ENCODE assay signal across 16 mouse cellular contexts in the genomic region with DNA sequence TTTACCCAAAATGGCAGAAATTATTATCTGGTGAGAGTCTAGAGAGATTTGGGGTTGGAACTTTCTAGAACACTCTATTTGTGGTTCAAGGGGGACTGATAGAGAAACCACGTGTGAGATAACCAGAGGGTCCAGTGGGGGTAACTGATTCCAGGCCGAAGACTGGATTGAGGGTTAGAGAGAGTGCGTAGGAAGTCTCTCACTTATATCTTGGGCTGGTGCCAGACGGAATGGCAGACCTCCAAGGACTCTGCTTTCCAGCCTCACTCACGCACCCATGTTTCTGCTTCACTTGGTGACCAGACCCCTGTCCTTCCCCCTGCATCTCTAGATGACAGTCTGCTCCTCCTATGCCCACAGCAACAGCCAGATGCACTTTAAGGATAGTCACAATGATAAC. TPM values are rescaled to one million over a fixed set of nuclear protein-coding genes. Genes with fewer than 3 reads are reported as not detected.
A peak's percentile ranks its signal among the peaks of the same experiment; 100 is the strongest.
DNase-seq lines count a peak whose midpoint lies in the region; ATAC-seq and TF ChIP-seq lines count a peak whose summit lies in the region.
"Had no signal": no experiment of that assay in that cellular context is flagged by ENCODE, and none has a peak within 500 bp of the region (broad histone marks: within the 10 kb centered on the region; RNA-seq: fewer than 3 reads in every experiment).

No protein-coding gene starts in this region.

- no peak for DNase-seq in heart, adult 9 months (ENCODE audit: low spot score in 2 of 2)
- peak; percentile 54 for DNase-seq in limb, embryonic 14.5 days (ENCODE audit: low spot score)
- DNase-seq in limb, embryonic 10.5 days (ENCODE audit: low spot score), result no peak
- no peak for DNase-seq in stomach, postnatal 0 days (ENCODE audit: low spot score)
- no peak for DNase-seq in liver, embryonic 11.5 days (ENCODE audit: low spot score)
- DNase-seq: adrenal gland, postnatal 14 days; liver, embryonic 13.5 days; spleen, adult 18-20 months had no signal

- H3K4me3 ChIP-seq in heart, embryonic 15.5 days, result no peak overlapping the region
- no peak overlapping the region for H3K4me3 ChIP-seq in limb, embryonic 14.5 days (replicated peaks; ENCODE audit: low read length)
- no peak overlapping the region for H3K4me3 ChIP-seq in limb, embryonic 10.5 days
- no peak overlapping the region for H3K4me3 ChIP-seq in stomach, embryonic 15.5 days (replicated peaks)
- no peak overlapping the region for H3K4me3 ChIP-seq in stomach, postnatal 0 days (ENCODE audit: low read depth, low read length)
- H3K4me3 ChIP-seq in liver, embryonic 11.5 days (ENCODE audit: low read depth, low read length), result no peak overlapping the region
- H3K4me3 ChIP-seq: embryonic facial prominence, embryonic 12.5 days; forebrain, embryonic 13.5 days; hindbrain, embryonic 10.5 days; liver, embryonic 13.5 days; midbrain, embryonic 10.5 days had no signal

- H3K27ac ChIP-seq in heart, embryonic 15.5 days, result peak overlapping the region; percentile 76
- no peak overlapping the region for H3K27ac ChIP-seq in limb, embryonic 14.5 days (replicated peaks; ENCODE audit: low read depth, low read length)
- H3K27ac ChIP-seq in limb, embryonic 10.5 days, result no peak overlapping the region
- H3K27ac ChIP-seq in stomach, embryonic 15.5 days, result no peak overlapping the region
- no peak overlapping the region for H3K27ac ChIP-seq in stomach, postnatal 0 days (replicated peaks)
- no peak overlapping the region for H3K27ac ChIP-seq in liver, embryonic 11.5 days (ENCODE audit: low read depth, low read length)
- H3K27ac ChIP-seq: embryonic facial prominence, embryonic 12.5 days; forebrain, embryonic 13.5 days; hindbrain, embryonic 10.5 days; liver, embryonic 13.5 days; midbrain, embryonic 10.5 days had no signal

- peaks cover 46% of the 10 kb centered on the region for H3K4me1 ChIP-seq in heart, embryonic 15.5 days (replicated peaks)
- 0 out of 2 replicates have a peak, but pooled peaks cover 5% of the 10 kb centered on the region for H3K4me1 ChIP-seq in limb, embryonic 14.5 days (ENCODE audit: control insufficient read depth, insufficient read depth, low read length)
- H3K4me1 ChIP-seq in limb, embryonic 10.5 days, result peaks cover 3% of the 10 kb centered on the region; the same call in 1 of the 2 replicates
- no peaks in the 10 kb centered on the region for H3K4me1 ChIP-seq in stomach, embryonic 15.5 days
- H3K4me1 ChIP-seq in stomach, postnatal 0 days (replicated peaks; ENCODE audit: control insufficient read depth, insufficient read depth), result no peaks in the 10 kb centered on the region
- H3K4me1 ChIP-seq in liver, embryonic 11.5 days (replicated peaks; ENCODE audit: control insufficient read depth, insufficient read depth, low read length), result no peaks in the 10 kb centered on the region
- H3K4me1 ChIP-seq: forebrain, embryonic 13.5 days; liver, embryonic 13.5 days had no signal

- TF ChIP-seq EP300 in stomach, postnatal 0 days (optimal IDR thresholded peaks at IDR 0.05), result no peak

- no peaks in the 10 kb centered on the region for H3K36me3 ChIP-seq in heart, embryonic 15.5 days
- no peaks in the 10 kb centered on the region for H3K36me3 ChIP-seq in limb, embryonic 14.5 days (ENCODE audit: control insufficient read depth, insufficient read depth, low read length)
- no peaks in the 10 kb centered on the region for H3K36me3 ChIP-seq in limb, embryonic 10.5 days
- no peaks in the 10 kb centered on the region for H3K36me3 ChIP-seq in stomach, embryonic 15.5 days
- no peaks in the 10 kb centered on the region for H3K36me3 ChIP-seq in stomach, postnatal 0 days (ENCODE audit: control insufficient read depth, insufficient read depth, low read length)
- H3K36me3 ChIP-seq in liver, embryonic 11.5 days (ENCODE audit: control insufficient read depth, insufficient read depth, low read length), result no peaks in the 10 kb centered on the region
- H3K36me3 ChIP-seq: embryonic facial prominence, embryonic 12.5 days; hindbrain, embryonic 10.5 days; liver, embryonic 13.5 days; midbrain, embryonic 10.5 days had no signal

- no peak for TF ChIP-seq POLR2A in limb, embryonic 14.5 days (IDR thresholded peaks at IDR 0.05; ENCODE audit: borderline replicate concordance, extremely low read depth, insufficient read depth, insufficient read length)

- no peaks in the 10 kb centered on the region for H3K9me3 ChIP-seq in heart, embryonic 15.5 days (replicated peaks)
- no peaks in the 10 kb centered on the region for H3K9me3 ChIP-seq in limb, embryonic 14.5 days (ENCODE audit: control insufficient read depth, low read length)
- H3K9me3 ChIP-seq in limb, embryonic 10.5 days (replicated peaks), result no peaks in the 10 kb centered on the region
- H3K9me3 ChIP-seq in stomach, embryonic 15.5 days, result no peaks in the 10 kb centered on the region
- no peaks in the 10 kb centered on the region for H3K9me3 ChIP-seq in stomach, postnatal 0 days (ENCODE audit: control insufficient read depth, low read length)
- H3K9me3 ChIP-seq in liver, embryonic 11.5 days (ENCODE audit: control insufficient read depth, low read length), result no peaks in the 10 kb centered on the region
- H3K9me3 ChIP-seq: embryonic facial prominence, embryonic 12.5 days; forebrain, embryonic 13.5 days; hindbrain, embryonic 10.5 days; liver, embryonic 13.5 days; midbrain, embryonic 10.5 days had no signal

- H3K4me2 ChIP-seq in heart, embryonic 15.5 days, result peak overlapping the region; percentile 12; the same call in 1 of the 2 replicates
- no peak overlapping the region for H3K4me2 ChIP-seq in limb, embryonic 14.5 days (replicated peaks; ENCODE audit: low read depth, low read length, severe bottlenecking)
- H3K4me2 ChIP-seq in stomach, embryonic 15.5 days, result no peak overlapping the region
- no peak overlapping the region for H3K4me2 ChIP-seq in stomach, postnatal 0 days (replicated peaks; ENCODE audit: low read depth)
- H3K4me2 ChIP-seq in liver, embryonic 11.5 days, result no peak overlapping the region
- H3K4me2 ChIP-seq: embryonic facial prominence, embryonic 12.5 days; forebrain, embryonic 13.5 days; liver, embryonic 13.5 days had no signal

- H3K27me3 ChIP-seq in heart, embryonic 15.5 days, result no peaks in the 10 kb centered on the region
- H3K27me3 ChIP-seq in limb, embryonic 14.5 days (ENCODE audit: control insufficient read depth, insufficient read depth, low read length), result no peaks in the 10 kb centered on the region
- no peaks in the 10 kb centered on the region for H3K27me3 ChIP-seq in limb, embryonic 10.5 days (ENCODE audit: low read depth, poor library complexity, severe bottlenecking)
- H3K27me3 ChIP-seq in stomach, embryonic 15.5 days (replicated peaks), result no peaks in the 10 kb centered on the region
- H3K27me3 ChIP-seq in stomach, postnatal 0 days (ENCODE audit: control insufficient read depth, insufficient read depth, low read length), result no peaks in the 10 kb centered on the region
- H3K27me3 ChIP-seq in liver, embryonic 11.5 days (replicated peaks; ENCODE audit: control insufficient read depth, insufficient read depth, low read length), result no peaks in the 10 kb centered on the region
- H3K27me3 ChIP-seq: CH12.LX; embryonic facial prominence, embryonic 12.5 days; forebrain, embryonic 13.5 days; liver, embryonic 13.5 days had no signal

- peak; percentile 66; the same call in 1 of the 2 replicates for ATAC-seq in heart, embryonic 15.5 days (replicated peaks; ENCODE audit: insufficient number of reproducible peaks, insufficient read depth, low FRiP score, low read depth)
- ATAC-seq in limb, embryonic 14.5 days (ENCODE audit: low FRiP score, low read depth), result no peak
- peak; percentile 58; the same call in 1 of the 2 replicates for ATAC-seq in stomach, embryonic 15.5 days (ENCODE audit: insufficient read depth, low FRiP score, low read depth)
- no peak for ATAC-seq in stomach, postnatal 0 days (ENCODE audit: low FRiP score, low TSS enrichment)
- ATAC-seq in liver, embryonic 11.5 days (replicated peaks; ENCODE audit: low FRiP score), result no peak
- ATAC-seq: forebrain, embryonic 13.5 days; intestine, embryonic 16.5 days had no signal

- no peak for TF ChIP-seq CTCF in stomach, postnatal 0 days (IDR thresholded peaks at IDR 0.05; ENCODE audit: low read depth)

- no peak overlapping the region for H3K9ac ChIP-seq in heart, embryonic 15.5 days
- no peak overlapping the region for H3K9ac ChIP-seq in limb, embryonic 14.5 days (ENCODE audit: low read depth, low read length, severe bottlenecking)
- H3K9ac ChIP-seq in stomach, embryonic 15.5 days, result no peak overlapping the region
- H3K9ac ChIP-seq in stomach, postnatal 0 days (ENCODE audit: low read length), result no peak overlapping the region
- H3K9ac ChIP-seq in liver, embryonic 11.5 days (ENCODE audit: low read depth, low read length), result no peak overlapping the region
- H3K9ac ChIP-seq: embryonic facial prominence, embryonic 12.5 days; forebrain, embryonic 13.5 days; liver, embryonic 13.5 days had no signal

- 12% methylated on average over 5 of the region's 5 CpGs for WGBS in heart, embryonic 15.5 days
- WGBS in limb, embryonic 14.5 days, result 52% methylated on average over 5 of the region's 5 CpGs
- WGBS in limb, embryonic 10.5 days, result 88% methylated on average over 5 of the region's 5 CpGs
- WGBS in stomach, embryonic 15.5 days, result 46% methylated on average over 5 of the region's 5 CpGs
- 49% methylated on average over 5 of the region's 5 CpGs for WGBS in stomach, postnatal 0 days
- WGBS in liver, embryonic 11.5 days, result 56% methylated on average over 5 of the region's 5 CpGs

RNA-seq across cellular contexts. Expression of a gene that starts 55.3 kb away (rescaled TPM):
- 15.9 and 26.8 TPM in 2 replicates for polyA plus RNA-seq in heart, embryonic 15.5 days (2015; fragmentation: Nextera tagmentation; extraction: Ambion mirVana)
- polyA plus RNA-seq in limb, embryonic 14.5 days (2012; rRNA removed), result 39.0 and 49.4 TPM in 2 replicates
- polyA plus RNA-seq in limb, embryonic 14.5 days (2014; fragmentation: Nextera tagmentation; extraction: Ambion mirVana), result 35.3 and 36.8 TPM in 2 replicates
- 66.8 and 74.3 TPM in 2 replicates for polyA plus RNA-seq in limb, embryonic 10.5 days (2016; fragmentation: Nextera tagmentation; extraction: Ambion mirVana)
- 14.0 and 16.1 TPM in 2 replicates for polyA plus RNA-seq in stomach, embryonic 15.5 days (2015; fragmentation: Nextera tagmentation; extraction: Ambion mirVana)
- 6.0 and 6.3 TPM in 2 replicates for polyA plus RNA-seq in stomach, postnatal 0 days (2015; fragmentation: Nextera tagmentation; extraction: Ambion mirVana)
- polyA plus RNA-seq in liver, embryonic 11.5 days (2014; fragmentation: Nextera tagmentation; extraction: Ambion mirVana), result 16.1 TPM in 2 replicates

Comparison
In these comparisons a context has a peak if more than half of its experiments do, and no peak if none do; other contexts are left out.
1. ATAC-seq: peak in heart, embryonic 15.5 days (single experiment) and stomach, embryonic 15.5 days (single experiment); none in limb, embryonic 14.5 days (single experiment), stomach, postnatal 0 days (single experiment) and liver, embryonic 11.5 days (single experiment).